Mouse (Mus musculus): ENCODE measurements around the gene Rad51c.

- no peak for TF ChIP-seq CTCF (IDR thresholded peaks at IDR 0.05; ENCODE audit: low read depth, low read length)
- no peak for TF ChIP-seq EP300 (IDR thresholded peaks at IDR 0.05; ENCODE audit: insufficient read depth, low read depth, low read length)
Measured at GRCm38 (mm10) chr11:87367061-87367460, 37.7 kb downstream of the Rad51c start.
